Mouse (Mus musculus) neural tube, embryonic 12.5 days (tissue): ENCODE measurements at regions not wholly inside any gene's neighbourhood (a gene's known extent, or its start where the extent isn't known, plus 50 kb on each side); places are given as distances from the start of the nearest gene placed in this dataset.

Experiments
- ATAC-seq: fragments of 200-750 bp; cut with Nextera tagmentation; 2 replicates; pipeline ENCODE4 v1.8.0; 2017; ENCODE audit warnings: low read depth, mild to moderate bottlenecking, moderate TSS enrichment, moderate library complexity; ENCODE audit not compliant: low FRiP score
- H3K27ac ChIP-seq: fragments of 300-500 bp; sonication (generic); 2 replicates; pipeline ENCODE4 v1.5.1; 2016
- H3K27me3 ChIP-seq: fragments of 300-500 bp; sonication (generic); replicated peaks from 2 replicates; pipeline ENCODE4 v1.6.1; 2016; ENCODE audit warnings: mild to moderate bottlenecking
- H3K36me3 ChIP-seq: fragments of 300-500 bp; sonication (generic); 2 replicates; pipeline ENCODE4 v1.6.1; 2016; ENCODE audit warnings: mild to moderate bottlenecking
- H3K4me1 ChIP-seq: fragments of 300-500 bp; sonication (generic); 2 replicates; pipeline ENCODE4 v1.6.1; 2016
- H3K4me2 ChIP-seq: fragments of 300-500 bp; sonication (generic); replicated peaks from 2 replicates; pipeline ENCODE4 v1.6.1; 2016; ENCODE audit warnings: mild to moderate bottlenecking
- H3K4me3 ChIP-seq: fragments of 300-500 bp; sonication (generic); 2 replicates; pipeline ENCODE4 v1.5.1; 2016
- H3K9ac ChIP-seq: fragments of 300-500 bp; sonication (generic); 2 replicates; pipeline ENCODE4 v1.6.1; 2016; ENCODE audit warnings: mild to moderate bottlenecking
- H3K9me3 ChIP-seq: fragments of 300-500 bp; sonication (generic); 2 replicates; pipeline ENCODE4 v1.6.1; 2016; ENCODE audit warnings: mild to moderate bottlenecking
- WGBS: fragments of 180-500 bp; shearing (Covaris S2); methylation state at CpG from one replicate; pipeline ENCODE4 v1.1.7; 2016; 5-methylcytosine and 5-hydroxymethylcytosine counted together

DNA sequence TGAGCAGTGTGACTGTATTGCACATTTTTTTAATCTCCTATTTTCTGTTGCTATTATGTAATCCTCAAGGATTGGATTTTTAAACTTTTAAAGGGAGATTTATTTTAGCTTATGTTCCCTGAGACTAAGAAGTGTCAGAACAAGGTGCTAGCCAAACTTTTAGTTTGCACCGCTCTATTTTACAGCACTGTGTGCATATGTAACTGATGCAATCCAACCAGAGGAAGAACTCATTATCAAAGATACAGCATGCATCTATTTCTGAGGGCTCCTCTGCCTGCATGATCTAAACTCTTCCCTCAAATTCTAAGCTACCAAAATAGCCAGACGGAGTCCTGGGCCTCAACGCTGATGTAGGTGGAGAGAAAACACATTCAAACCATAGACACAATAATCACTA lies 1747.5 kb upstream of the Adam24 start:
- H3K4me1 ChIP-seq: no peaks in the 10 kb centered on the region
- H3K36me3 ChIP-seq: no peaks in the 10 kb centered on the region
- H3K4me3 ChIP-seq: no peak overlapping the region
- ATAC-seq: no peak
- no peaks in the 10 kb centered on the region for H3K27me3 ChIP-seq
- H3K4me2 ChIP-seq: no peak overlapping the region
- 88% methylated on average over 3 of the region's 3 CpGs for WGBS
- H3K9ac ChIP-seq: no peak overlapping the region
- H3K9me3 ChIP-seq: no peaks in the 10 kb centered on the region
- no peak overlapping the region for H3K27ac ChIP-seq

DNA sequence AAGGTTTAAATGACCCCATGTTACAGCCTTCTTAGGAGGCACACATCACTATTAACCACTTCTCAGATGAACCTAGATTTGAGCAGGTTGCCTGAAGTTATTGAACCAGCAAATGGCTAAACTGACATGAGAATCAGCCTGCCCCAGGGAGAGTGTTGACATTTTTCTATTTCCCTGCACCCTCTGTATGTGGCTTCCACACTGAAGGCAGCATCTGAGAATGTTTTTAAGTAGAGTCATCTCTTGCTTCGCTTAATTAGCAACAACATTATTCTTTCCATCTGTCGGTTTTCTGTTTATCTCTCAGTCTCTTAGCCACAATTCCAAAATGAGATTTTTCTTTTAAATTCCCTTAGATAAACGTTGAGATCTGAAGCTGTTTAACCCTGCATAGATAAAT lies 1747.0 kb upstream of the Adam24 start:
- Histone ChIP-seq H3K4me3 (no peak overlapping the region), H3K4me2 (no peak overlapping the region), H3K9ac (no peak overlapping the region), H3K4me1 (no peaks in the 10 kb centered on the region), H3K27me3 (no peaks in the 10 kb centered on the region), H3K36me3 (no peaks in the 10 kb centered on the region), H3K9me3 (no peaks in the 10 kb centered on the region), H3K27ac (no peak overlapping the region)
- WGBS: 70% methylated on average over 3 of the region's 3 CpGs
- ATAC-seq: no peak

GRCm38 (mm10) chr8:38928340-38928739 lies 1746.5 kb upstream of the Adam24 start:
- Histone ChIP-seq H3K27me3 (no peaks in the 10 kb centered on the region), H3K9ac (no peak overlapping the region), H3K4me2 (no peak overlapping the region), H3K9me3 (no peaks in the 10 kb centered on the region), H3K27ac (no peak overlapping the region), H3K4me3 (no peak overlapping the region), H3K4me1 (no peaks in the 10 kb centered on the region), H3K36me3 (no peaks in the 10 kb centered on the region)
- ATAC-seq: peak; percentile 41; the same call in 1 of the 2 replicates
- 86% methylated on average over 2 of the region's 2 CpGs for WGBS
